25 mouse cellular contexts compared by ENCODE assay signal in genomic region chr2:110562621-110563020, GRCm38 (mm10). TPM values are rescaled to one million over a fixed set of nuclear protein-coding genes. Genes with fewer than 3 reads are reported as not detected.
DNase-seq lines count a peak whose midpoint lies in the region; ATAC-seq and TF ChIP-seq lines count a peak whose summit lies in the region.
"Had no signal": no experiment of that assay in that cellular context is flagged by ENCODE, and none has a peak within 500 bp of the region (broad histone marks: within the 10 kb centered on the region; RNA-seq: fewer than 3 reads in every experiment).

No protein-coding gene starts in this region.

- no peaks in the 10 kb centered on the region for H3K9me3 ChIP-seq in hindbrain, embryonic 14.5 days (ENCODE audit: control insufficient read depth, low read length)
- no peaks in the 10 kb centered on the region for H3K9me3 ChIP-seq in hindbrain, postnatal 0 days (ENCODE audit: low read length)
- H3K9me3 ChIP-seq in midbrain, embryonic 11.5 days (ENCODE audit: control insufficient read depth, low read length): no peaks in the 10 kb centered on the region
- H3K9me3 ChIP-seq in midbrain, embryonic 13.5 days: no peaks in the 10 kb centered on the region
- no peaks in the 10 kb centered on the region for H3K9me3 ChIP-seq in limb, embryonic 14.5 days (ENCODE audit: control insufficient read depth, low read length)
- H3K9me3 ChIP-seq: embryonic facial prominence, embryonic 10.5 days; embryonic facial prominence, embryonic 12.5 days; forebrain, embryonic 13.5 days had no signal

- no peak overlapping the region for H3K4me2 ChIP-seq in hindbrain, embryonic 14.5 days (replicated peaks)
- no peak overlapping the region for H3K4me2 ChIP-seq in hindbrain, postnatal 0 days (ENCODE audit: low read depth, low read length)
- no peak overlapping the region for H3K4me2 ChIP-seq in midbrain, embryonic 11.5 days
- H3K4me2 ChIP-seq in midbrain, embryonic 13.5 days (replicated peaks): no peak overlapping the region
- H3K4me2 ChIP-seq in limb, embryonic 14.5 days (replicated peaks; ENCODE audit: low read depth, low read length, severe bottlenecking): no peak overlapping the region
- H3K4me2 ChIP-seq: embryonic facial prominence, embryonic 12.5 days; forebrain, embryonic 13.5 days had no signal

- ATAC-seq in hindbrain, embryonic 14.5 days (ENCODE audit: low FRiP score): no peak
- ATAC-seq in hindbrain, postnatal 0 days: no peak
- ATAC-seq in midbrain, embryonic 11.5 days (ENCODE audit: low FRiP score): no peak
- ATAC-seq in midbrain, embryonic 13.5 days: no peak
- no peak for ATAC-seq in limb, embryonic 14.5 days (ENCODE audit: low FRiP score, low read depth)
- ATAC-seq in granulocyte monocyte progenitor cell, adult 5-6 weeks (replicated peaks; ENCODE audit: poor library complexity, severe bottlenecking): no peak
- ATAC-seq: forebrain, embryonic 13.5 days; forebrain, postnatal 0 days had no signal

- intact Hi-C loops in gastrocnemius, postnatal 14 days (cut with DNase I; ENCODE audit: low total_unique reads): no loop called here

- no peaks in the 10 kb centered on the region for H3K36me3 ChIP-seq in hindbrain, embryonic 14.5 days (replicated peaks; ENCODE audit: control insufficient read depth, insufficient read depth)
- H3K36me3 ChIP-seq in hindbrain, postnatal 0 days (ENCODE audit: insufficient read depth, low read length): no peaks in the 10 kb centered on the region
- H3K36me3 ChIP-seq in midbrain, embryonic 11.5 days (ENCODE audit: control insufficient read depth, insufficient read depth, low read length): no peaks in the 10 kb centered on the region
- no peaks in the 10 kb centered on the region for H3K36me3 ChIP-seq in midbrain, embryonic 13.5 days
- H3K36me3 ChIP-seq in limb, embryonic 14.5 days (ENCODE audit: control insufficient read depth, insufficient read depth, low read length): no peaks in the 10 kb centered on the region
- H3K36me3 ChIP-seq: embryonic facial prominence, embryonic 10.5 days; embryonic facial prominence, embryonic 12.5 days had no signal

- no peak for TF ChIP-seq CTCF in hindbrain, postnatal 0 days (IDR thresholded peaks at IDR 0.05; ENCODE audit: low read depth)
- no peak for TF ChIP-seq CTCF in brain, embryonic 14.5 days (IDR thresholded peaks at IDR 0.05; ENCODE audit: borderline replicate concordance, extremely low read depth, insufficient read depth, insufficient read length)

- TF ChIP-seq POLR2A in brain, embryonic 14.5 days (IDR thresholded peaks at IDR 0.05; ENCODE audit: borderline replicate concordance, extremely low read depth, insufficient read depth, insufficient read length, poor library complexity, severe bottlenecking): no peak
- TF ChIP-seq POLR2A in limb, embryonic 14.5 days (IDR thresholded peaks at IDR 0.05; ENCODE audit: borderline replicate concordance, extremely low read depth, insufficient read depth, insufficient read length): no peak

- no peak overlapping the region for H3K9ac ChIP-seq in hindbrain, embryonic 14.5 days
- H3K9ac ChIP-seq in hindbrain, postnatal 0 days (replicated peaks; ENCODE audit: low read length): no peak overlapping the region
- no peak overlapping the region for H3K9ac ChIP-seq in midbrain, embryonic 11.5 days (ENCODE audit: low read length)
- no peak overlapping the region for H3K9ac ChIP-seq in midbrain, embryonic 13.5 days (replicated peaks)
- no peak overlapping the region for H3K9ac ChIP-seq in limb, embryonic 14.5 days (ENCODE audit: low read depth, low read length, severe bottlenecking)
- H3K9ac ChIP-seq: embryonic facial prominence, embryonic 12.5 days; forebrain, embryonic 13.5 days; forebrain, postnatal 0 days had no signal

- no peak overlapping the region for H3K4me3 ChIP-seq in hindbrain, embryonic 14.5 days (replicated peaks; ENCODE audit: low read length)
- H3K4me3 ChIP-seq in hindbrain, postnatal 0 days (ENCODE audit: low read length): no peak overlapping the region
- no peak overlapping the region for H3K4me3 ChIP-seq in midbrain, embryonic 11.5 days (ENCODE audit: low read depth, low read length)
- H3K4me3 ChIP-seq in midbrain, embryonic 13.5 days (replicated peaks): no peak overlapping the region
- no peak overlapping the region for H3K4me3 ChIP-seq in limb, embryonic 14.5 days (replicated peaks; ENCODE audit: low read length)
- H3K4me3 ChIP-seq: embryonic facial prominence, embryonic 10.5 days; embryonic facial prominence, embryonic 12.5 days; forebrain, embryonic 13.5 days had no signal

- peak; percentile 20 for DNase-seq in hindbrain, embryonic 14.5 days (ENCODE audit: low spot score)
- no peak for DNase-seq in hindbrain, postnatal 0 days (ENCODE audit: low spot score)
- DNase-seq in midbrain, embryonic 11.5 days (ENCODE audit: low spot score, missing footprints): peak; percentile 56
- peak; percentile 17 for DNase-seq in brain, embryonic 14.5 days (ENCODE audit: low read depth)
- DNase-seq in limb, embryonic 14.5 days (ENCODE audit: low spot score): no peak
- no peak for DNase-seq in gastrocnemius, postnatal 14 days
- DNase-seq: adrenal gland, adult 2 months; adrenal gland, postnatal 10 days; adrenal gland, postnatal 25 days; cerebellum, adult 11-12 months; cerebellum, adult 2 months; cerebellum, adult 9-10 months; cerebellum, postnatal 10 days; cerebellum, postnatal 25 days; forebrain, postnatal 0 days had no signal

- no peaks in the 10 kb centered on the region for H3K27me3 ChIP-seq in hindbrain, embryonic 14.5 days (ENCODE audit: control insufficient read depth, insufficient read depth, low read length)
- no peaks in the 10 kb centered on the region for H3K27me3 ChIP-seq in hindbrain, postnatal 0 days (ENCODE audit: insufficient read depth, low read length)
- no peaks in the 10 kb centered on the region for H3K27me3 ChIP-seq in midbrain, embryonic 11.5 days (ENCODE audit: control insufficient read depth, insufficient read depth, low read length)
- no peaks in the 10 kb centered on the region for H3K27me3 ChIP-seq in midbrain, embryonic 13.5 days
- no peaks in the 10 kb centered on the region for H3K27me3 ChIP-seq in limb, embryonic 14.5 days (ENCODE audit: control insufficient read depth, insufficient read depth, low read length)
- H3K27me3 ChIP-seq: embryonic facial prominence, embryonic 12.5 days; forebrain, embryonic 13.5 days had no signal

- H3K4me1 ChIP-seq in hindbrain, embryonic 14.5 days (replicated peaks; ENCODE audit: control insufficient read depth, insufficient read depth, low read length): no peaks in the 10 kb centered on the region
- no peaks in the 10 kb centered on the region for H3K4me1 ChIP-seq in hindbrain, postnatal 0 days (ENCODE audit: insufficient read depth, low read length)
- H3K4me1 ChIP-seq in midbrain, embryonic 11.5 days (ENCODE audit: control insufficient read depth, insufficient read depth, low read length): no peaks in the 10 kb centered on the region
- H3K4me1 ChIP-seq in midbrain, embryonic 13.5 days (replicated peaks): no peaks in the 10 kb centered on the region
- peaks cover 14% of the 10 kb centered on the region for H3K4me1 ChIP-seq in limb, embryonic 14.5 days (ENCODE audit: control insufficient read depth, insufficient read depth, low read length)
- H3K4me1 ChIP-seq: embryonic facial prominence, embryonic 10.5 days; forebrain, embryonic 13.5 days had no signal

- WGBS in hindbrain, embryonic 14.5 days: 81% methylated on average over 2 of the region's 2 CpGs
- 70% methylated on average over 2 of the region's 2 CpGs for WGBS in hindbrain, postnatal 0 days
- WGBS in midbrain, embryonic 11.5 days: 80% methylated on average over 2 of the region's 2 CpGs
- 65% methylated on average over 2 of the region's 2 CpGs for WGBS in midbrain, embryonic 13.5 days
- WGBS in limb, embryonic 14.5 days: 47% methylated on average over 2 of the region's 2 CpGs

- H3K27ac ChIP-seq in hindbrain, embryonic 14.5 days: no peak overlapping the region
- no peak overlapping the region for H3K27ac ChIP-seq in hindbrain, postnatal 0 days
- H3K27ac ChIP-seq in midbrain, embryonic 11.5 days (ENCODE audit: low read depth, low read length): no peak overlapping the region
- H3K27ac ChIP-seq in midbrain, embryonic 13.5 days: no peak overlapping the region
- H3K27ac ChIP-seq in limb, embryonic 14.5 days (replicated peaks; ENCODE audit: low read depth, low read length): 0 out of 2 replicates have a peak overlapping the region, but pooled peaks have one; percentile 21
- H3K27ac ChIP-seq: embryonic facial prominence, embryonic 10.5 days; embryonic facial prominence, embryonic 12.5 days; forebrain, embryonic 13.5 days had no signal

RNA-seq across cellular contexts. Expression of gene Slc5a12, which starts 34.5 kb away (rescaled TPM):
- not detected in 2 replicates for polyA plus RNA-seq in hindbrain, embryonic 14.5 days (2014; fragmentation: Nextera tagmentation; extraction: Ambion mirVana)
- not detected in 2 replicates for total RNA-seq in hindbrain, postnatal 0 days (2014; rRNA removed)
- not detected in 2 replicates for polyA plus RNA-seq in hindbrain, postnatal 0 days (2015; fragmentation: Nextera tagmentation; extraction: Ambion mirVana)
- polyA plus RNA-seq in midbrain, embryonic 11.5 days (2014; fragmentation: Nextera tagmentation; extraction: Ambion mirVana): not detected in 2 replicates
- not detected in 2 replicates for polyA plus RNA-seq in midbrain, embryonic 13.5 days (2015; fragmentation: Nextera tagmentation; extraction: Ambion mirVana)
- not detected in 2 replicates for polyA plus RNA-seq in brain, embryonic 14.5 days (2012; rRNA removed)
- polyA plus RNA-seq in limb, embryonic 14.5 days (2012; rRNA removed): 0.01 TPM in 2 replicates
- not detected in 2 replicates for polyA plus RNA-seq in limb, embryonic 14.5 days (2014; fragmentation: Nextera tagmentation; extraction: Ambion mirVana)
- total RNA-seq in gastrocnemius, postnatal 14 days (2021): not detected
- not detected in 2 replicates for total RNA-seq in granulocyte monocyte progenitor cell, adult 5-6 weeks (2014; fragmentation: Nextera tagmentation)
- not detected in 2 replicates for total RNA-seq in granulocyte monocyte progenitor cell, adult 5-6 weeks (2017)
- total RNA-seq: adrenal gland, adult 2 months; adrenal gland, postnatal 25 days; ES-E14; MEL had no signal
- polyA plus RNA-seq: adrenal gland, adult 2 months; C2C12; cerebellum, adult 2 months; embryonic facial prominence, embryonic 10.5 days; embryonic facial prominence, embryonic 12.5 days; embryonic facial prominence, embryonic 14.5 days; forebrain, embryonic 11.5 days; forebrain, embryonic 13.5 days; forebrain, postnatal 0 days had no signal

Comparison
In these comparisons a context has a peak if more than half of its experiments do, and no peak if none do; other contexts are left out.
1. DNase-seq: peak in hindbrain, embryonic 14.5 days (single experiment), midbrain, embryonic 11.5 days (single experiment) and brain, embryonic 14.5 days (single experiment); none in hindbrain, postnatal 0 days (single experiment), limb, embryonic 14.5 days (single experiment) and gastrocnemius, postnatal 14 days (single experiment).